Mouse (Mus musculus): Measurements from ENCODE around the gene Fam49a.
"Not testable (repeated sequence)": the region's sequence is repeated elsewhere in the genome, so short reads cannot be mapped to it uniquely, and the experiment has no call there.

- TF ChIP-seq POLR2A (IDR thresholded peaks at IDR 0.05; ENCODE audit: extremely low read depth, insufficient read depth, low read length); CTCF (IDR thresholded peaks at IDR 0.05; ENCODE audit: low read depth, low read length): not testable (repeated sequence)
These were observed 14.9 kb upstream of the Fam49a start for GRCm38 (mm10) chr12:12247023-12247422.

Measured in liver, adult 2 months (tissue).